Mouse (Mus musculus) ES-Bruce4 (cell line): ENCODE results near the gene Ice1.

Source experiments
- CTCF ChIP-seq: IDR thresholded peaks from one replicate; pipeline ENCODE4 v1.8.1; 2011; ENCODE audit warnings: low read depth, low read length
- EP300 ChIP-seq: IDR thresholded peaks from 2 replicates; pipeline ENCODE4 v1.6.1; 2011; ENCODE audit warnings: low read depth, low read length; ENCODE audit not compliant: insufficient read depth
- POLR2A ChIP-seq: IDR thresholded peaks from one replicate; pipeline ENCODE4 v1.8.1; 2011; ENCODE audit warnings: low read length; ENCODE audit not compliant: insufficient read depth

- TF ChIP-seq CTCF: peak; percentile 9
- no peak for TF ChIP-seq EP300
- TF ChIP-seq POLR2A: no peak
Observed at GRCm38 (mm10) chr13:70637662-70638291, 343 bp upstream of the Ice1 start.
